Mouse (Mus musculus): Measurements from ENCODE around the gene Espn. TPM values are rescaled to one million over a fixed set of nuclear protein-coding genes. Genes with fewer than 3 reads are reported as not detected.

The Espn gene
- polyA plus RNA-seq, 1 experiment from 2014 or later, result 1.3 TPM

GRCm38 (mm10) chr4:152096927-152097326 lies 55.2 kb downstream of the Espn start:
- WGBS, result 29% methylated on average over 6 of the region's 6 CpGs
- H3K27ac ChIP-seq (ENCODE audit: poor library complexity, severe bottlenecking), result peak overlapping the region; percentile 70
- H3K4me1 ChIP-seq (replicated peaks), result peaks cover 62% of the 10 kb centered on the region
- H3K27me3 ChIP-seq (replicated peaks), result 0 out of 2 replicates have a peak, but pooled peaks cover 4% of the 10 kb centered on the region
- no peaks in the 10 kb centered on the region for H3K9me3 ChIP-seq (replicated peaks)
- H3K9ac ChIP-seq, result peak overlapping the region; percentile 40
- H3K4me2 ChIP-seq, result peak overlapping the region; percentile 60
- peak overlapping the region; percentile 43 for H3K4me3 ChIP-seq
- ATAC-seq (ENCODE audit: insufficient number of reproducible peaks, low FRiP score), result peak; percentile 16; the same call in 1 of the 2 replicates
- H3K36me3 ChIP-seq, result peaks cover under 1% of the 10 kb centered on the region

GRCm38 (mm10) chr4:152095937-152096910 lies 55.9 kb downstream of the Espn start:
- Histone ChIP-seq H3K9me3 (replicated peaks) (no peaks in the 10 kb centered on the region), H3K4me1 (replicated peaks) (peaks cover 55% of the 10 kb centered on the region), H3K9ac (peak overlapping the region; percentile 40), H3K27ac (ENCODE audit: poor library complexity, severe bottlenecking) (peak overlapping the region; percentile 70), H3K4me2 (peak overlapping the region; percentile 60), H3K36me3 (no peaks in the 10 kb centered on the region), H3K4me3 (peak overlapping the region; percentile 43), H3K27me3 (replicated peaks) (0 out of 2 replicates have a peak, but pooled peaks cover 4% of the 10 kb centered on the region)
- ATAC-seq (ENCODE audit: insufficient number of reproducible peaks, low FRiP score), result peak; percentile 72
- WGBS, result 25% methylated on average over 27 of the region's 27 CpGs

GRCm38 (mm10) chr4:152094233-152094632 lies 57.9 kb downstream of the Espn start:
- Histone ChIP-seq H3K27ac (ENCODE audit: poor library complexity, severe bottlenecking) (no peak overlapping the region), H3K4me2 (no peak overlapping the region), H3K4me3 (no peak overlapping the region), H3K9ac (no peak overlapping the region), H3K36me3 (no peaks in the 10 kb centered on the region), H3K9me3 (replicated peaks) (no peaks in the 10 kb centered on the region), H3K27me3 (replicated peaks) (0 out of 2 replicates have a peak, but pooled peaks cover 6% of the 10 kb centered on the region), H3K4me1 (replicated peaks) (peaks cover 40% of the 10 kb centered on the region)
- no peak for ATAC-seq (ENCODE audit: insufficient number of reproducible peaks, low FRiP score)
- 84% methylated on average over 12 of the region's 12 CpGs for WGBS

- ATAC-seq (ENCODE audit: insufficient number of reproducible peaks, low FRiP score), result no peak; the same call in 1 of the 2 replicates
- WGBS, result 64% methylated on average over 8 of the region's 8 CpGs
Measured at GRCm38 (mm10) chr4:152092751-152093293, 59.3 kb downstream of the Espn start.

GRCm38 (mm10) chr4:152090191-152090590 lies 62.0 kb downstream of the Espn start:
- H3K9ac ChIP-seq, result no peak overlapping the region
- no peak overlapping the region for H3K4me2 ChIP-seq
- no peak overlapping the region for H3K27ac ChIP-seq (ENCODE audit: poor library complexity, severe bottlenecking)
- H3K4me3 ChIP-seq, result no peak overlapping the region
- H3K4me1 ChIP-seq (replicated peaks), result peaks cover 32% of the 10 kb centered on the region
- WGBS, result 64% methylated on average over 9 of the region's 9 CpGs
- no peaks in the 10 kb centered on the region for H3K36me3 ChIP-seq
- H3K27me3 ChIP-seq (replicated peaks), result 0 out of 2 replicates have a peak, but pooled peaks cover 2% of the 10 kb centered on the region
- H3K9me3 ChIP-seq (replicated peaks), result no peaks in the 10 kb centered on the region
- no peak for ATAC-seq (ENCODE audit: insufficient number of reproducible peaks, low FRiP score)

More at GRCm38 (mm10) chr4:152092751-152093293, 59.3 kb downstream of the Espn start:
- no peaks in the 10 kb centered on the region for H3K36me3 ChIP-seq
- peak overlapping the region; percentile 53 for H3K9ac ChIP-seq
- no peak overlapping the region for H3K27ac ChIP-seq (ENCODE audit: poor library complexity, severe bottlenecking)
- no peak overlapping the region for H3K4me3 ChIP-seq
- H3K9me3 ChIP-seq (replicated peaks), result no peaks in the 10 kb centered on the region
- no peak overlapping the region for H3K4me2 ChIP-seq
- H3K27me3 ChIP-seq (replicated peaks), result 0 out of 2 replicates have a peak, but pooled peaks cover 6% of the 10 kb centered on the region
- H3K4me1 ChIP-seq (replicated peaks), result peaks cover 36% of the 10 kb centered on the region

GRCm38 (mm10) chr4:152088556-152089120 lies 63.5 kb downstream of the Espn start:
- Histone ChIP-seq H3K4me1 (replicated peaks) (peaks cover 32% of the 10 kb centered on the region), H3K27ac (ENCODE audit: poor library complexity, severe bottlenecking) (no peak overlapping the region), H3K9ac (no peak overlapping the region), H3K9me3 (replicated peaks) (no peaks in the 10 kb centered on the region), H3K27me3 (replicated peaks) (peaks cover 12% of the 10 kb centered on the region; the same call in 1 of the 2 replicates), H3K4me2 (no peak overlapping the region), H3K36me3 (no peaks in the 10 kb centered on the region), H3K4me3 (no peak overlapping the region)
- WGBS, result 68% methylated on average over 8 of the region's 8 CpGs
- ATAC-seq (ENCODE audit: insufficient number of reproducible peaks, low FRiP score), result no peak

GRCm38 (mm10) chr4:152088133-152088532 lies 64.0 kb downstream of the Espn start:
- no peaks in the 10 kb centered on the region for H3K9me3 ChIP-seq (replicated peaks)
- peaks cover 30% of the 10 kb centered on the region for H3K4me1 ChIP-seq (replicated peaks)
- H3K9ac ChIP-seq, result no peak overlapping the region
- H3K4me2 ChIP-seq, result peak overlapping the region; percentile 91
- ATAC-seq (ENCODE audit: insufficient number of reproducible peaks, low FRiP score), result no peak
- no peak overlapping the region for H3K27ac ChIP-seq (ENCODE audit: poor library complexity, severe bottlenecking)
- peak overlapping the region; percentile 77; the same call in 1 of the 2 replicates for H3K4me3 ChIP-seq
- 41% methylated on average over 4 of the region's 4 CpGs for WGBS
- peaks cover 12% of the 10 kb centered on the region; the same call in 1 of the 2 replicates for H3K27me3 ChIP-seq (replicated peaks)
- no peaks in the 10 kb centered on the region for H3K36me3 ChIP-seq

- 9% methylated on average over 12 of the region's 12 CpGs for WGBS
- H3K4me3 ChIP-seq, result peak overlapping the region; percentile 77
- no peaks in the 10 kb centered on the region for H3K9me3 ChIP-seq (replicated peaks)
- H3K4me1 ChIP-seq (replicated peaks), result peaks cover 23% of the 10 kb centered on the region
- ATAC-seq (ENCODE audit: insufficient number of reproducible peaks, low FRiP score), result no peak
- H3K27ac ChIP-seq (ENCODE audit: poor library complexity, severe bottlenecking), result no peak overlapping the region
- peak overlapping the region; percentile 84 for H3K9ac ChIP-seq
- H3K36me3 ChIP-seq, result no peaks in the 10 kb centered on the region
- peaks cover 12% of the 10 kb centered on the region; the same call in 1 of the 2 replicates for H3K27me3 ChIP-seq (replicated peaks)
- peak overlapping the region; percentile 91 for H3K4me2 ChIP-seq
Measured at GRCm38 (mm10) chr4:152087211-152088081, 64.7 kb downstream of the Espn start.

GRCm38 (mm10) chr4:152086505-152087210 lies 65.5 kb downstream of the Espn start:
- Histone ChIP-seq H3K4me1 (replicated peaks) (peaks cover 18% of the 10 kb centered on the region), H3K27ac (ENCODE audit: poor library complexity, severe bottlenecking) (0 out of 2 replicates have a peak overlapping the region, but pooled peaks have one; percentile 9), H3K4me3 (peak overlapping the region; percentile 77), H3K36me3 (no peaks in the 10 kb centered on the region), H3K27me3 (replicated peaks) (peaks cover 12% of the 10 kb centered on the region; the same call in 1 of the 2 replicates), H3K4me2 (peak overlapping the region; percentile 91), H3K9ac (peak overlapping the region; percentile 84), H3K9me3 (replicated peaks) (no peaks in the 10 kb centered on the region)
- ATAC-seq (ENCODE audit: insufficient number of reproducible peaks, low FRiP score), result peak; percentile 82
- under 1% methylated on average over 68 of the region's 92 CpGs for WGBS

- Histone ChIP-seq H3K9ac (no peak overlapping the region), H3K27me3 (replicated peaks) (peaks cover 12% of the 10 kb centered on the region; the same call in 1 of the 2 replicates), H3K9me3 (replicated peaks) (no peaks in the 10 kb centered on the region), H3K4me1 (replicated peaks) (peaks cover 18% of the 10 kb centered on the region), H3K4me3 (no peak overlapping the region), H3K27ac (ENCODE audit: poor library complexity, severe bottlenecking) (no peak overlapping the region), H3K36me3 (no peaks in the 10 kb centered on the region), H3K4me2 (no peak overlapping the region)
- no peak for ATAC-seq (ENCODE audit: insufficient number of reproducible peaks, low FRiP score)
- 75% methylated on average over 7 of the region's 7 CpGs for WGBS
Measured at GRCm38 (mm10) chr4:152084616-152085015, 67.6 kb downstream of the Espn start.
